Mouse (Mus musculus): ENCODE measurements around the gene Ggct. TPM values are rescaled to one million over a fixed set of nuclear protein-coding genes. Genes with fewer than 3 reads are reported as not detected.

Gene Ggct
- 8.8 and 16.8 TPM in 2 replicates for polyA plus RNA-seq (2012; ENCODE audit: insufficient read depth, insufficient read length, missing spikeins)

GRCm38 (mm10) chr6:54992734-54993260 lies at the start of gene Ggct:
Ggct (minus strand) TSS chr6:54992950.
- H3K27ac ChIP-seq (replicated peaks; ENCODE audit: low read depth, low read length): peak within 1 kb of the TSS; percentile 16; the same call in 1 of the 2 replicates
- H3K4me3 ChIP-seq (ENCODE audit: insufficient read depth, low read depth, low read length): peak within 1 kb of the TSS; percentile 67
- no peaks in the 10 kb centered on the region; the same call in 1 of the 2 replicates for H3K4me1 ChIP-seq (ENCODE audit: control insufficient read depth, insufficient read depth, insufficient read length, low read length)

GRCm38 (mm10) chr6:55040031-55040430 lies 47.3 kb upstream of the Ggct start:
- Histone ChIP-seq H3K27ac (replicated peaks; ENCODE audit: low read depth, low read length) (no peak overlapping the region), H3K4me3 (ENCODE audit: insufficient read depth, low read depth, low read length) (no peak overlapping the region), H3K4me1 (ENCODE audit: control insufficient read depth, insufficient read depth, insufficient read length, low read length) (peaks cover 13% of the 10 kb centered on the region; the same call in 1 of the 2 replicates)

DNA sequence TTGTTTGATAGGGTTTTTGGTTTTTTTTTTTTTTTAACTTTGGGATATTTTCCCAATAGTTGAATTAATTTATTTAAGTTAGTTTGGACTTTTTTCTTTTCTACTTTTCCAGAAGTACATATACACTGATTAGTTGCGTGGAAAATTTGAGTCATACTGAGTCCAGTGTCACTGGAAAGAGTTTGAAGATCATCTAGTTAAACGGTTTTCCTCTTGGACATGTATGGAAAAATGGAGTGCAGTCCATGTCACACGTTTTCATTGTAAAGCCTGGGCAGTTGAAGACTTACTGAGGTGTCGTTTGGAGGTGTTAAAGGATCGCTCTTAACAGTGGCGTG lies 46.7 kb upstream of the Ggct start:
- Histone ChIP-seq H3K27ac (replicated peaks; ENCODE audit: low read depth, low read length) (no peak overlapping the region), H3K4me1 (ENCODE audit: control insufficient read depth, insufficient read depth, insufficient read length, low read length) (peaks cover 13% of the 10 kb centered on the region; the same call in 1 of the 2 replicates), H3K4me3 (ENCODE audit: insufficient read depth, low read depth, low read length) (no peak overlapping the region)

DNA sequence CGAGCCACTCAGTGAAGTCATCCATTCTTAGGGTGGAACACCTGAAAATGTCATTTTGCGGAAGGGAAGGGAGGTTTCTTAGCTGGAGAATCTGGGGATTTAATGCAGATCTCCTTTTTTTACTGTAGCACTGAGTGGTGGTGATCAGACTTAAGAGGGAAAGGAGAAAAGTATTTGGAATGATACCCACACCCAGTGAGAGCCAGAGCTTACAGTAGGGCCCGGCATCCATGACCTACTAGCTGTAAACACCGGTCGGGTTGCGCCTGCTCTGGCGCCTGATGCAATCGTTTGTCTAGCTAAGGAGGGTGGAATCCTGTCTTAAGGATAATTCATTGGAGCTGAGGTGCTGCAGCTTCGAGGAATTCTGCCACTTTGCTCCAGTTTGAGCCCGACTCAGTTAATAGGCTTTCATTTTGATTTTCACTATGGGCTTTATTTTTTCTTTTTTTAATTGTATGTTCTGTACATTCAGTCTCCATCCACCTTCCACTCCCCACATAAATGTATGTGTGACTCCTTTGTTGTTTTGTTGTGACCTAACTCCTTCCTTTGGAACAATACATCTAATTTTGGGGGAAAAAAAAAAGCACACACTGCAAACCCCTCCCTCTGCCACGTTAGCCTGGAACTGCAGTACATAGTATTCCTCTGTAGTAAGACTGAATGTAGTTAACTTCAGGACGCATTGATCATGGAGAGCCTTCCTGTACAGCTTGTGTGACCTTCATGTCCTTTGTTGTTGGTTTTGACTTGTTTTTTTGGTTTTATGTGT lies 46.1 kb upstream of the Ggct start:
- H3K4me3 ChIP-seq (ENCODE audit: insufficient read depth, low read depth, low read length): peak overlapping the region; percentile 89
- peaks cover 13% of the 10 kb centered on the region; the same call in 1 of the 2 replicates for H3K4me1 ChIP-seq (ENCODE audit: control insufficient read depth, insufficient read depth, insufficient read length, low read length)
- peak overlapping the region; percentile 63 for H3K27ac ChIP-seq (replicated peaks; ENCODE audit: low read depth, low read length)

DNA sequence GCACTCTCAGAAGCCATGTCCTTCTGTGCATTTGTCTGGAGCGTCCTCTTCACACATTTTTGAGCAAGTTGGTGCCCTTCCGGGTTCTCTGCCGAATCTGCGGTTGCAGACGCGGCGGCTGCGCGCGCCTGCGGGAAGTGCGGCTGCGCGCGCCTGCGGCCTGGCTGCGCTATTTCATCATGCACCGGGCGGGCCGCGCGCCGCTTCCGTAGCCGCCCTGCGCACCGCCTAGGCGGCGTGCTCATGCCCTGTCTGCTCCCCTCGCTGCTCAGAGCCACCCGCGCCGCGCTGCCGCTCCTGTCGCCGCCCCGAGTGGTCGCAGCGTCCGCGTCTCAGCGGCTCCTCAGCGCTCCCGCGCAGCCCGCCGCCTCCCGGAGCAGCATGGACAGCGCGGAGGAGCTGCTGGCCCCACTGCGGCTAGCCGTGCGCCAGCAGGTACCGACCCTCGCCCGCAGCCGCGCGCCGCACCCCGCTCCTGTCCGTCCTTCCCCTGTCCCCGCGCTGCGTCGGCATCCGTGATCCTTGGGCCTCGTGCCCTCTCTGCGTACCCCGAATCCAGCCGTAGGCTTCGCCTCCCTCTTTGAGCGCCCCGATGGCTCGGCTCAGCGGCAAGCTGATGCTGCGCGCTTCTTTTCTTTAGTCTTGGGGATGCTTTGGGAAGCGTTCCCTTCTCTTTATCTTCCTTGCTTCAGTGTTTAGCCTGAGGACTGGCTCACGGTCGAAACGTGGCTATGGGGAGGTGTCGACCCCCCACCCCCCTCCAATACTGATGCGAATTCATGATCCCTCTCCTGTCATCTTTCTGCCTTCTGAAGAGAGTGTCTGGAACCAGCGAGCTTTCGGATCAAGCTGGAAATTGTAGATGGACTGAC lies 45.3 kb upstream of the Ggct start, which contains the start of gene Gars:
Gars (plus strand) TSS at position 209 of the 872 bp plus-strand sequence.
- peaks cover 9% of the 10 kb centered on the region; the same call in 1 of the 2 replicates for H3K4me1 ChIP-seq (ENCODE audit: control insufficient read depth, insufficient read depth, insufficient read length, low read length)
- peak within 1 kb of the TSS; percentile 89 for H3K4me3 ChIP-seq (ENCODE audit: insufficient read depth, low read depth, low read length)
- peak within 1 kb of the TSS; percentile 98 for H3K27ac ChIP-seq (replicated peaks; ENCODE audit: low read depth, low read length)

DNA sequence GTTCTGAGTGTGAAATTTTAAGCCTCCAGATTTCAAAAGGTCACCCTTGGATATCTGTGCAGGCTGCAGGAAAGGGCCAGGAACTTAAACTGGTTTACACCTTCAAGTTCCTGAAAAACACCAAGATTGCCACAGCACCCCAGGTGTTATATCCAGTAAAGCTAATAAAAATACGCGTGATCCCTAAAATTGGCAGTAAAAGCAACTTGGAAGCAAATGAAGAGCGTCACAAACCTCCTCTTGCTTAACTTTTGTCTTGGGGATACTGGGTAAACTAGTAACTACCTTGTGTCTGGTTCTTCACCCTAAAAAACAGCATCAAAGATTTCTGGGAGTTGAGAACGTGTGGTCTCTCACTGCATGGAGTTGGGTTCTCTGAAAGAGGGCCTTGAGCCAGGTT lies 44.0 kb upstream of the Ggct start:
- peaks cover 6% of the 10 kb centered on the region; the same call in 1 of the 2 replicates for H3K4me1 ChIP-seq (ENCODE audit: control insufficient read depth, insufficient read depth, insufficient read length, low read length)
- H3K27ac ChIP-seq (replicated peaks; ENCODE audit: low read depth, low read length): no peak overlapping the region
- H3K4me3 ChIP-seq (ENCODE audit: insufficient read depth, low read depth, low read length): no peak overlapping the region

DNA sequence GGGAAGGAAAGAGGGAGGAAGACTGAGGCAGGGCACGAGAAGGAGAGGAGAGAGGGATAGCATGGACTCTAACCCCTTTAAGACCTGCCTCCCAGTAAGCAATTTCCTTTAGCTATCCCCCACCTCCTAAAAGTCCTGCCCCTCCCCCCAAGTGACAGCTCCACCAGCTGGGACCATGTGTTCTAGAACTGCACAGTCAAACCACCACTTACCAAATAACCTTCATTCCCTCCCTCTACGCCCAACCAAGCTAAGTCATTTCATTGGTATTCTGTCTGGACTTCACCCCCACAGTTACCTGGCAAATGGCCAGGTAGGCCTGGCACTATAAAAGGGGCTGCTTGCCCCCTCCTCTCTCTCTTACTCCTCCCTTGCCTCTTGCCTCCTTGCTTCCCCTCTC lies 34.9 kb upstream of the Ggct start:
- no peak overlapping the region for H3K4me3 ChIP-seq (ENCODE audit: insufficient read depth, low read depth, low read length)
- no peak overlapping the region for H3K27ac ChIP-seq (replicated peaks; ENCODE audit: low read depth, low read length)
- H3K4me1 ChIP-seq (ENCODE audit: control insufficient read depth, insufficient read depth, insufficient read length, low read length): no peaks in the 10 kb centered on the region

DNA sequence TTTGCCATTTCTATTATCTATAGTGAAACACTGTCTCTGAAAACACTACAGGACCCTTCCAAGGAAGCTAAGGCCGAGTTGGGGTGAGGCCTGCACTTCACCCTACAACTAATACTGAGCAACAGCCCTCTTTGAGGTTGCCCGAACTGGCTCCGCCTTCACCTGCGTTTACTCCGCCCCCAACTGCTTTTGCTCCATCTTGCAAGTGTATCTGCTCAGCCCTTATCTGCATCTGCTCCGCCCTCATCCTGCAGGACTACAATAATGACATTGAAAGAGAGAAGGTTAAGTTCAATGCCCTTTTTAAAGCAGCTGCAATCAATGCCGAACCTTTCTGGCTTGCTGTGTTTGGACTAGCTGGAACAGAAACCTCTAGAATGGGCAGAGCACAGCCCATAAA lies 29.1 kb upstream of the Ggct start:
- Histone ChIP-seq H3K4me3 (ENCODE audit: insufficient read depth, low read depth, low read length) (no peak overlapping the region), H3K4me1 (ENCODE audit: control insufficient read depth, insufficient read depth, insufficient read length, low read length) (no peaks in the 10 kb centered on the region), H3K27ac (replicated peaks; ENCODE audit: low read depth, low read length) (no peak overlapping the region)

GRCm38 (mm10) chr6:55018417-55018816 lies 25.7 kb upstream of the Ggct start:
- Histone ChIP-seq H3K4me1 (ENCODE audit: control insufficient read depth, insufficient read depth, insufficient read length, low read length) (no peaks in the 10 kb centered on the region), H3K4me3 (ENCODE audit: insufficient read depth, low read depth, low read length) (no peak overlapping the region), H3K27ac (replicated peaks; ENCODE audit: low read depth, low read length) (no peak overlapping the region)

DNA sequence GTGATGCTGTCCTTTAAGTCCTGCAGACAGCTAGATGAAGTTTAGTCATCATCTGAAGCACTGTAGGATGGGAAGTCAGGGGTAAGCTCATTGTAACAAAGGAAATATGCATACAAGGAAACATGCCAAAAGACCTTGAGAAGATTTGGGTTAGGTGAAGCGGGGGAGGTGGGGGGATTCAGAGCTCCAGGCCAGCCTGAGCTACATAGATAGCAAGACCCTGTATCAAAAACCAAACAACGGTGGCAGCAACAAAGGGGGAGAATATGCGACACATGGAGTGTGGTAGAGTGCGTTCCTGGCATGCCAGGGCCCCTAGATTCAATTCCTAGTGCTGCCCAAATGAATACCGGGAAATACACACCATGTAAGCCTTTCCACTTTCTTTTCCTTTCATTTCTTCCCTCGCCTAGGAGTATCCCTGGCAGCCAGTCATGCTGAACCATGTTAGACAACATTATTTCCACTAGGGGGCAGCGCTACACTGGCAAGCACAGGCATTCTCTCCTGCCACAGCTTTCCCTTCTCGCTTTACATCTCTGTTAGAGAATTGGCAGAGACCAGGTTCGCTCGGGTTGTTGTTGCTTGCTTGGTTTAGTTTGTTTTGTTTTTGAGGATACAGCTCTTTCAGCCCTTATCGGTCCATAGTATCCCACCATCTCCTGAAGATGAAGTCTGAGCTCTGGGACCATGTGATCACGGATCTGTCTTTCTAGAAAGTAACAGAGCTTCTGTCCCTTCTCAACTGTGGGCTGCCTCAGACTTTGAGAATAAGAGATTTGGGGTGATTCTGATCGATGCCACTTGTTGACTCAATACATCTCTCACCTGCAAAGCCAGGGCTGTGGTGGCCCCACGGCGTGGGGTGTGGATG lies 24.2 kb upstream of the Ggct start:
- H3K27ac ChIP-seq (replicated peaks; ENCODE audit: low read depth, low read length): no peak overlapping the region
- H3K4me3 ChIP-seq (ENCODE audit: insufficient read depth, low read depth, low read length): no peak overlapping the region

DNA sequence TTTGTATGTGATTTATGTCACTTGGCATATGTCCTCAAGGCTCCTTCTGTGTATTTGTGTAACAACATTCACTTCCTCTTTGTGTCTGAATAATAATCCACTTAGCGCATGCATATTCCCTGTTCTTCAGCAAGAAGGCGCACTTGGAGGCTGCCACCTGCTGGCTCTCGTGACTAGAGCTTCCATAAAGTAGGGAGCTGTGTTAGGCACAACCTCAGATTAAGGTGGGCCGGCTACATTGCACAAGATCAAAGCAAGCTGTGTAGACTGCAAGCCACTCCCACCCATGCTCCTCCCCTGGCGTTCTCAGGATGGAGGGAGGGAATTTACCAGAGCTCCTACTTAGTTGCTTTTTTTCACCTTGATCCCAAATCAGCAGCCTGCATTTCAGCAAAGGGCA lies 23.5 kb upstream of the Ggct start:
- no peak overlapping the region for H3K4me3 ChIP-seq (ENCODE audit: insufficient read depth, low read depth, low read length)
- H3K4me1 ChIP-seq (ENCODE audit: control insufficient read depth, insufficient read depth, insufficient read length, low read length): no peaks in the 10 kb centered on the region
- H3K27ac ChIP-seq (replicated peaks; ENCODE audit: low read depth, low read length): no peak overlapping the region

More for the DNA sequence above, 24.2 kb upstream of the Ggct start:
- H3K4me1 ChIP-seq (ENCODE audit: control insufficient read depth, insufficient read depth, insufficient read length, low read length): no peaks in the 10 kb centered on the region

DNA sequence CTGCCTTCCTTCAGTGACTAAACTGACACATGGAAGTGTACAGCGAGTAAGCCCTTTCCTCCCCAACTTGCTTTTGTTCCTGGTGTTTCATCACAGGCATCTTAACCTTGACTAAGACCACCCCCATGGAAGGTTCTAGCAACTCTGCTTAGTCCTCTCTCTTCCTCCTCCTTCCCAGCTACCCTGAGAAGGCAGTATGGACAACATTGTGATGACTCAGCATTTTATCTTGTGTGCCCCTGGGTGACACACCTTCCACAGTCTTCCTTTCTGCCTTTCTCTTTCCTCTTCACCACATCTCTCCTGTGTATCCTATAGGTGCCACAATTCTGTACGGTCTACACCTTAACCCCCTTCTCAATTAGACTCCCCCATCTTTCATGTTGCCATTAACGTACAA lies 21.4 kb upstream of the Ggct start:
- no peak overlapping the region for H3K27ac ChIP-seq (replicated peaks; ENCODE audit: low read depth, low read length)
- no peak overlapping the region for H3K4me3 ChIP-seq (ENCODE audit: insufficient read depth, low read depth, low read length)
- H3K4me1 ChIP-seq (ENCODE audit: control insufficient read depth, insufficient read depth, insufficient read length, low read length): no peaks in the 10 kb centered on the region

DNA sequence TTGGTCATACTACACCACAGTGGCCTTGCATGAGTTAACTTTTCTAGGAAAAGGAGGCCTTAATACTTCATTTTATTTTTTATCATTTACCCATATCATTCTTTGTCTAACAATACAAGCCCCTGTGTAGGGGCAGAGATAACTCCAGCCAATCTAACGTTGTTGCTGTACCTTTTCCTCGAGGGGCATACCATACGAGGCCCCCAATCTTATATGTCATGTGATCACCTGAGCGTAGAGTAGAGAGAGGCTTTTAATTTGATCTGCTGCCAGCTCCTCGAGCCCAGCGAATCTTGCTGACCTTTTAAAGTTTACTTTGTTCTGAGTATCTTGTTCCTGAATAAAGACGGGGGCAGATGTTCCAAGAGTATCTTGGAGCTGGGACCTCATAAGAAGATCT lies 19.8 kb upstream of the Ggct start:
- Histone ChIP-seq H3K4me1 (ENCODE audit: control insufficient read depth, insufficient read depth, insufficient read length, low read length) (no peaks in the 10 kb centered on the region), H3K4me3 (ENCODE audit: insufficient read depth, low read depth, low read length) (no peak overlapping the region), H3K27ac (replicated peaks; ENCODE audit: low read depth, low read length) (no peak overlapping the region)

DNA sequence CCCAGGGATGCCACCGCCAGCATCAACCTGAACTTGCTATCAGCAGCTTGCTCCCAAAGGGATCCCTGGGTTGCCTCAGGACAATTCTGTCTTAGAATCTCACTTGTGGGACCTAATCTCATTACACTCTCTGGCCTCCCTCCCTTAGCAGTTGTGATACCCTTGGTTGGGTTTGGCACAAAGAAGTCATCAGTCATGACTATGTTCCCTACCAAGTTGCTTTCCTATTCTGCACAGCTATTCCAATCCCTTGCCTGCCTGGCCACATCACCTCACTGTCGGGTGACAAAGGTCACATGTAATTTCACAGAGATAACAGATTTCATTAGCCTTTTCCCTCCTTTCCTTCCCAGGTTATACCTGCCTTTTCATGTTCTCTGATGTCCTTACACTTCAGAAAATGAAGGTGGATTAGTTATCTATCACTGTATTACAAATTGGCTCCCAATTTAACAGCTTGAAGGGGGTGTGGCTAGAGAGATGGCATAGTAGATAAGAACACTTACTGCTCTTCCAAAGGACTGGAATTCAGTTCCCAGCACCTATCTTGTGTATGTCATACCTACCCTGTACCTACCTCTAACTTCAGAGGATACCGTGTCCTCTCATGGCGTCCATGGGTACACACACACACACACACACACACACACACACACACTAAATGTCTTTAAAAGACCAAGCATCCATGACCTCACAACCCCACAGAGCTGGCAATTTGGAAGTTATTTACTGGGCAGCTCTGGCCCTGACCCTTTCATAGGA lies 17.8 kb upstream of the Ggct start:
- Histone ChIP-seq H3K4me1 (ENCODE audit: control insufficient read depth, insufficient read depth, insufficient read length, low read length) (no peaks in the 10 kb centered on the region), H3K27ac (replicated peaks; ENCODE audit: low read depth, low read length) (no peak overlapping the region), H3K4me3 (ENCODE audit: insufficient read depth, low read depth, low read length) (no peak overlapping the region)
